Mouse (Mus musculus): Measurements from ENCODE around the gene Cwc22.

DNA sequence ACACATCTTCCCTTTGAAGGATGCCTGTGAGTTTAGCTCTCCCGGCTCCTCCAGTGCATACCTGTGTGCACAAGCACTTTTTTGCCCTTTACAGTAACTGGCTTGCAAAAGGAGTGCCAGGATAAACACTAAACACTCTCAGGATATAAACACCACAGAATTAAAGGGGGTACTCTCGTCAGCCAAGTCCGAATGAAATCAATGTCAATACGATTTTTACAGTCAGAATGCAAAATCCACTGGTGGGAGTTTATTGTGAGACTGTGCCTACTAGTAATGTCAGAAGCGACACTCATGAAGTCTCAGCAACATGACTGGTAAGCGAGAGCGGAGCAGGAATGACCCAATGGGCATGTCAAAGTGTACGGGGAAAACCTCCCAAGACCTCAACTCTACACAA lies 52.7 kb downstream of the Cwc22 start:
- TF ChIP-seq POLR2A (IDR thresholded peaks at IDR 0.05; ENCODE audit: low read depth, low read length), result no peak
- TF ChIP-seq CTCF (conservative IDR thresholded peaks at IDR 0.05; ENCODE audit: insufficient read depth, insufficient read length, low read depth, low read length), result no peak
